Mouse (Mus musculus) midbrain, embryonic 10.5 days (tissue): ENCODE data around the gene Maml3. TPM values are rescaled to one million over a fixed set of nuclear protein-coding genes. Genes with fewer than 3 reads are reported as not detected.

Source experiments
- DNase-seq: peaks from one replicate; pipeline ENCODE4 v3.0.0-alpha.2; 2017; ENCODE audit warnings: low spot score
- H3K27ac ChIP-seq: fragments of 300-500 bp; sonication (generic); replicated peaks from 2 replicates; pipeline ENCODE4 v1.5.1; 2016; ENCODE audit warnings: mild to moderate bottlenecking
- H3K27me3 ChIP-seq: fragments of 300-500 bp; sonication (generic); 2 replicates; pipeline ENCODE4 v1.6.1; 2016; ENCODE audit warnings: low read depth, mild to moderate bottlenecking; ENCODE audit not compliant: poor library complexity, severe bottlenecking
- H3K36me3 ChIP-seq: fragments of 300-500 bp; sonication (generic); 2 replicates; pipeline ENCODE4 v1.6.1; 2016; ENCODE audit warnings: mild to moderate bottlenecking, moderate library complexity
- H3K4me1 ChIP-seq: fragments of 300-500 bp; sonication (generic); 2 replicates; pipeline ENCODE4 v1.6.1; 2016
- H3K4me3 ChIP-seq: fragments of 300-500 bp; sonication (generic); 2 replicates; pipeline ENCODE4 v1.5.1; 2016; ENCODE audit warnings: mild to moderate bottlenecking, moderate library complexity
- H3K9me3 ChIP-seq: fragments of 300-500 bp; sonication (generic); replicated peaks from 2 replicates; pipeline ENCODE4 v1.6.1; 2016; ENCODE audit warnings: mild to moderate bottlenecking
- WGBS: fragments of 180-500 bp; shearing (Covaris S2); methylation state at CpG from one replicate; pipeline ENCODE4 v1.1.7; 2016; 5-methylcytosine and 5-hydroxymethylcytosine counted together
- polyA plus RNA-seq: library from polyadenylated mRNA; unstranded; fragments of >200 nt; fragmentation: Nextera tagmentation; extraction: Ambion mirVana; gene quantifications from 2 replicates; pipeline ENCODE4 v1.2.1, GENCODE M21; 2016

Gene Maml3
- polyA plus RNA-seq, 1 experiment from 2014 or later, result 5.4 TPM

DNA sequence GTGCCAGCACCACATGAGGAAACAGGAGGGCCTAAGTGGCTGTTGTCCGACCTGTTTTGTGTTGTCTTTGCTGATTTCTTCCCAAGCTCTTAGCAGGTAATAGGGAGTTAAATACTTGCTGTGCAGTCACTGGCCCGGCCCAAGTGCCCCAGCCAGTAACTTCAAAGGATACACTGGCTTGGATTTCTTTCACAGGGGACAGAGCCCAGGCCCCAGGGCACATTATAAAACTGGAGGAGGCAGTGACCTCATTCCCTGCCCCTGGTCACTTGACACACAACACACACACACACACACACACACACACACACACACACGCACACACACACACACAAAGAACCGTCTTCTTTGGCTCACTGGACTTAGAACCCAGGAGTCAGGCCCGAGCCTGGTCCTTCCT is 67.6 kb downstream of the Maml3 start:
- WGBS, result 61% methylated on average over 5 of the region's 5 CpGs
- H3K36me3 ChIP-seq, result no peaks in the 10 kb centered on the region
- H3K27ac ChIP-seq, result no peak overlapping the region; the same call in 1 of the 2 replicates
- H3K4me3 ChIP-seq, result no peak overlapping the region
- DNase-seq, result no peak
- H3K27me3 ChIP-seq, result no peaks in the 10 kb centered on the region
- H3K9me3 ChIP-seq, result no peaks in the 10 kb centered on the region
- H3K4me1 ChIP-seq, result peaks cover 62% of the 10 kb centered on the region

DNA sequence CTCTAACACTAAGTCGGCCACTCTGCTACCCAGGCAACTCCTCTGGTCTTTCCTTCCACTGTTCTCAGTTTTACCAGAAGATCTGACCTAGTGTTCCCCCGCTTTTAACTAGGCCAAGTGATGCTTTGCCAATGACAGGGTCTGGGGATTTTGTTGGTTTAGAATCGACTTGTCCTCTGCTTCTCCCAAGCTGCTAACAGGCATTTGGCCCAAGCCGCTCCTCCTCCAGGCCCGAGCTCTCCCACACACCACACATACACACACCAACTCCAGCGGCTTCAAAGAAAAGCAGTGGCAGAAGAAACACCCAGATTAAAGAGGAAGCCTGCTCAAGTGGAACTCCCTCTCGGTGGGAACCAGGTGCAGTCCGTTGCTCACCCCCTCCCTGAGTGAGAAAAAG is 69.5 kb downstream of the Maml3 start:
- WGBS, result 25% methylated on average over 8 of the region's 8 CpGs
- H3K4me3 ChIP-seq, result no peak overlapping the region
- H3K36me3 ChIP-seq, result no peaks in the 10 kb centered on the region
- H3K27me3 ChIP-seq, result no peaks in the 10 kb centered on the region
- H3K4me1 ChIP-seq, result peaks cover 56% of the 10 kb centered on the region
- H3K9me3 ChIP-seq, result no peaks in the 10 kb centered on the region
- H3K27ac ChIP-seq, result peak overlapping the region; percentile 76; the same call in 1 of the 2 replicates
- DNase-seq, result no peak

DNA sequence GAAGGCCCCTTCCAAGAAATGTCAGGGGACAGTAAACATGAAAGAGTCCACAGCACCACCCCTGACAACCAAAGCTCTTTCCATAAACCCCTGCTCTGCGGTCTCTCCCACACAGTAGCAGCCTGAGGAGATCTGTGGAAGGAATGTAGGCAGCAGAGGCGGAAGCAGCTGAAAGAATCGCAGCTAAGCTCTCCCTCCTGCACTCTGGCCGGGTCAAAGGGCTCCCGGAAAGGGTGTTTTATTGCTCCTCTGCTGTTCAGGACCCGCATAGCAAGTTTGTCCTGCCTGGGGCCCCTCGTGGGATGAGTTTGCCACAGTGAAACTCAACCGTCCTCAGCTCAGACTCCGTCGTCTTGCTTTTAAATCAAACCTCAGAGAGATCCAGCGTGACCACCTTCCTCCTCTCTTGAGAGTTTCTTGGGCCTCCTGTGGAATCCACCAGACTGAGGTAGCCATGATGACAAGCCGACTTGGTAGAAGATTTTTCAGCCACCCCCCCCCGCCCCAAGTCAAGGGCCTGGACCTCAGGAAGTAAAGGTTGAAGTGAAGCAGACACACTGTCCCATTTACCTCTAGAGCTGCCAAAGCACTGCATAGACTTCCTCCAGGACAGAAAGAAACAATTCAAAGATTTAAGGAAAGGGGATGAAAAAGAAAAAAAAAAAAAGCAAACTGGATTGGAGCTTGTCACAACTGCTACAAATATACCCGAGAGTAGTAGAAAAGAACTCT is 70.9 kb downstream of the Maml3 start:
- DNase-seq, result peak; percentile 41
- Histone ChIP-seq H3K4me1 (peaks cover 70% of the 10 kb centered on the region), H3K4me3 (no peak overlapping the region), H3K27me3 (no peaks in the 10 kb centered on the region), H3K36me3 (no peaks in the 10 kb centered on the region), H3K9me3 (no peaks in the 10 kb centered on the region), H3K27ac (peak overlapping the region; percentile 76)
- WGBS, result 22% methylated on average over 14 of the region's 14 CpGs

DNA sequence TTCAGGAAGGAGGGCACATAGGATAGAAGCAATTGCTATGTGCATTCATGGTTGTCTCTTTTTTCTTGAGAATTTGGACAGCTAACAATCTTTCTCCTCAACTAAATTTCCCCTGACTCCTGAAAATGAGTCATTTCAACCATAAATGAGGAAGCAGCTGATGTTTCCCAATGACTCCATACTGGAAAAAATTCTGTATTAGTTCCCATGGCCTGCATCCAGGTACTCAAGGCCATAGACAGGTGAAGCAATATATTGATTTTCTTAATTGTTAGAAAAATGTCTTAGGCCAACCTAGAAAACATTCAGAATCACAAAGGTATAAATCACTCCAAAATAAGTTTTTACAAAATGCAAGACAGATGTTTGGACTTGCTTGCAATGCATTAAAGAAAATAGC is 73.5 kb downstream of the Maml3 start:
- Histone ChIP-seq H3K27me3 (no peaks in the 10 kb centered on the region), H3K9me3 (no peaks in the 10 kb centered on the region), H3K4me3 (no peak overlapping the region), H3K27ac (no peak overlapping the region), H3K4me1 (peaks cover 62% of the 10 kb centered on the region), H3K36me3 (no peaks in the 10 kb centered on the region)
- no peak for DNase-seq

DNA sequence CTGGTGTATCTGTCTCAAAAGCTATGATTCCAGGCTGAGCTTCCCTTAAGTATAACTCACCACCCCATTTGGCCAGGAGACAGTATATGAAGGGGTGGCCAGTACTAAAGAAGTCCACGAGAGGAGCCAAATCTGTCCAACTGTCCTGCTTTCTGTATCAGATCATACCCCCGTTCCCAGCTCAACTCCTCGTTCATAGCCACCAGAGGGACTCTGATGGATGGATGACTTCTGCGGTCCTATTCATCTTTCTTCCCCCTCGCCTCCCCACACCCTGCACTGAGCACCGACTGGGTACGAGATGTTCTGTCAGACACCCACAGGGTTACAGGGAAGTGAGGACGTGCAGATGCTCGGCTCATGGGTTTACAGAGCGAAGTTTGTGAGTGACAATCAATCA is 74.8 kb downstream of the Maml3 start:
- no peak for DNase-seq
- Histone ChIP-seq H3K36me3 (no peaks in the 10 kb centered on the region), H3K27me3 (no peaks in the 10 kb centered on the region), H3K27ac (0 out of 2 replicates have a peak overlapping the region, but pooled peaks have one; percentile 43), H3K4me3 (no peak overlapping the region), H3K9me3 (no peaks in the 10 kb centered on the region), H3K4me1 (peaks cover 62% of the 10 kb centered on the region)
- 84% methylated on average over 10 of the region's 10 CpGs for WGBS

DNA sequence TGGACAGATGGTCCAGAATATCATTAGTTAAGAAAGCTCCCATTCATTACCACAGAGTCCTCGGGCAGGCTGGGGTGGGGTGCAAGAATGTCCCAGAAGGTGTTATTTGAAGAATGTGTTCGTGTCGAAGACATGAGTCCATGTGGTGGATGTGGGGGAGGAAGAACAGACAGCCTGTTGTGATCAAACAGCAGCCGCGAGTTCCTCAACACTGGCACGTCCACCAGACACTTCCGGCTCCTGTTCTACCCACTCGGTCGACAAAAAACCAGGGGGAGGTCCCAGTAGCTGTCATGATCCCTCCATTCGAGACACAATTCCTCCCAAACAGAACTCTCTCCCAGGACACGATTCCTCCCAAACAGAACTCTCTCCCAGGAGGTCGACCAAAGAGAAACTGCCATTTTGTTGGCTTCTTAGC is 75.2 kb downstream of the Maml3 start:
- Histone ChIP-seq H3K27ac (peak overlapping the region; percentile 43; the same call in 1 of the 2 replicates), H3K4me3 (no peak overlapping the region), H3K27me3 (no peaks in the 10 kb centered on the region), H3K9me3 (no peaks in the 10 kb centered on the region), H3K4me1 (peaks cover 62% of the 10 kb centered on the region), H3K36me3 (no peaks in the 10 kb centered on the region)
- no peak for DNase-seq
- 75% methylated on average over 12 of the region's 12 CpGs for WGBS

DNA sequence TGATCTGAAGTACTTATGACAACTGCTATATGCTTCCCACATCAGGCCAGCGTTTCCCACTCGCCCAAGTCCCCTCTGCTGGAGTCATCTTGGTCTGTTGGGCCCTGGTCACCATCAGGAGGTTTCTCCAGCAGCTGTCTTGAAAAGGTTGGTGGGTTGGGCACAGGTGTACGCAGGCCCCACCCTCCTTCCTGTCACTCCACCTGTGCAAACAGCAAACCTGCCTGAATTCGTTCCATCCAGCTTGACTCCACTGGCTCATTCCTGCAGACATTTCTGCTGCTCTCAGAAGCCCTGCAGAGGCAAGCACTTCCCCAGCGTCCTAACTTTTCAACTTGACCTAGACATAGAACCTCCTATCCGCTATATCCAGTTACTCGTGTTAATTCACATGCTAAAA is 76.9 kb downstream of the Maml3 start:
- 69% methylated on average over 7 of the region's 7 CpGs for WGBS
- Histone ChIP-seq H3K27me3 (no peaks in the 10 kb centered on the region), H3K4me3 (no peak overlapping the region), H3K27ac (0 out of 2 replicates have a peak overlapping the region, but pooled peaks have one; percentile 24), H3K9me3 (no peaks in the 10 kb centered on the region), H3K36me3 (no peaks in the 10 kb centered on the region), H3K4me1 (peaks cover 55% of the 10 kb centered on the region)
- no peak for DNase-seq

DNA sequence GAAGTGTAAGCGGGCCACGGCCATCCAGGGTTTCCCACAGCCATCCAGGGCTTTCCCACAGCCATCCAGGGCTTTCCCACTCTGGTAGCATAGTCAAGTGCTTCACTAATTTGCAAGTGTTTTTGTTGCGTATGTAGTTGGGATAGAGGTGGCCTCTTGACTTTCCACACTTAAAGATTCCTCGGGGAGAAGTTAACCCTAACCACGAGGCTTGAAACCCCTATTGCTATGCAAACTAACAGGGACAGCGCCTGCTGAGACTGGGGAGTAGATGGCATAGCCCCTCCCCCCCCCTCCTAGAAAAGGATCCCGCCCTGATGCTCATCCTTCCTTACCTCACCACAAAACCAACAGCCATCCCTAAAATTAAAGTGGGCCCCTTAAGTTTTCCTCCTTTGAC is 82.4 kb downstream of the Maml3 start:
- WGBS, result 27% methylated on average over 7 of the region's 7 CpGs
- Histone ChIP-seq H3K4me3 (no peak overlapping the region), H3K27ac (peak overlapping the region; percentile 14), H3K9me3 (no peaks in the 10 kb centered on the region), H3K27me3 (no peaks in the 10 kb centered on the region), H3K36me3 (no peaks in the 10 kb centered on the region), H3K4me1 (peaks cover 55% of the 10 kb centered on the region)
- DNase-seq, result no peak

DNA sequence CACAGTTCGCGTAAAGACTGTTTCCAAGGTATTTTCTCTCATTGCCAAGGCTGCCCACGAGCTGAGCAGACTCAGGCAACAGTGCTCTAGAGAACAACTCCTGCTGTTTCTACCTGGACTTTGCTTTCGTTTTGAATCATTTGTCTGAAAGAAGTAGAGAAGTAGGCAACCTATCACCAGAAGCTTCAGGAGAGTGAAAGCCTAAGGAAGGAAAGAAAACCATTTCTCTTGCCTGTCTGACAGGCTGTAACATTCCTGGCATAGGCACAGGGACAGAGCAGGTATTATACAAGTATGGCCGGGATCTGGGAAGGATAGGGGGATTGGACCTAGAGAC is 86.8 kb downstream of the Maml3 start:
- Histone ChIP-seq H3K27me3 (no peaks in the 10 kb centered on the region), H3K36me3 (no peaks in the 10 kb centered on the region), H3K9me3 (no peaks in the 10 kb centered on the region), H3K4me1 (peaks cover 30% of the 10 kb centered on the region), H3K27ac (no peak overlapping the region; the same call in 1 of the 2 replicates), H3K4me3 (no peak overlapping the region)
- 88% methylated on average over 5 of the region's 5 CpGs for WGBS
- no peak for DNase-seq

DNA sequence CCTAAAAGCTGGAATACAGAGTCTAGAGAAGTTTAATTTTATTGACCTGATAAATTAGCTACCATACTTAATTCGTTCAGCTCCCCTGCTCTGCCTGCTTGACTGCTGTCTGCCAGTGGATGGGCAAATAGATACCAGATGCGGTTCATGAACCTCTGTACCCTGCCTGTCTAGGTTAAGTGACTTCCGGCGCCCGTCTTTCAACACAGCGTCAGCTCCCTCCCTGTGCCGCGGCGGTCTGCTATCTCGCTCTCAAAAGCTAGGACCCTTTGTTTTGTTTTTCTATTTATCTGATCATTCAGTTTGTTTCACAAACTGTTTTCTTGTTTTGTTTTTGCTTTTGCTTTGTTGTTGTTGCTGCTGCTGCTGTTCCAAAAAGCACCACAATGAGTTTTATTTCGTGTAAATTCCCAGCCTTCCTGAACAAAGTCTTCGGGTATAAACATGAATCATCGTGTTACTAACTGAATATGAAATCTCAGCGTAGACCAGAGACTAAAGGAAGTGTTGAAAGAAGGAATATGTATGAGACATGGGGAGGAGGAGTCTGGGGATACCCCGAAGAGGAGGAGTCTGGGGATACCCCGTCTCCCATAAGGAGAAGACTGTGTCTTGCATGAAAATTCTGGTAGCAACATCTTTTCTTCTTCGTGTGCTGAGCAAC is 87.3 kb downstream of the Maml3 start:
- Histone ChIP-seq H3K4me1 (peaks cover 25% of the 10 kb centered on the region), H3K4me3 (no peak overlapping the region), H3K9me3 (no peaks in the 10 kb centered on the region), H3K27ac (no peak overlapping the region; the same call in 1 of the 2 replicates), H3K36me3 (no peaks in the 10 kb centered on the region), H3K27me3 (no peaks in the 10 kb centered on the region)
- DNase-seq, result no peak
- WGBS, result 70% methylated on average over 17 of the region's 17 CpGs

DNA sequence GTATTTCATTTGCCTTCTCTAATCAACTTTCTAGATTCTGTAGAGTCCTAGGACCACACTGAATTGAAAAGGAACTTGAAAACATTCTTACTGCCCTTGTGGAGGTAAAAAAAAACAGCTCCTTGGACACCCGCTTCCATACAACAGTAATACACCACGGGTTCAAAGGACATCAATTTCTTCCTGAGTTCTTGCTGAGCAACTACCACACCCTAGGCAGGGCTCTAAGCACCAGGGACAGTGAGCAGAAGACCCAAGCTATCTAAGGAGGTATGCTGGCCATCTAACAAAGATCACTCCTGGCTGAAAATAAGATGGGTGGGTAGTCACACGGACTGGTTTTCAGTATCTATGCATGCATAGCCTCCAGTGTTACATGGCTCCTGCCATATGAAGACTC is 88.7 kb downstream of the Maml3 start:
- Histone ChIP-seq H3K4me3 (no peak overlapping the region), H3K27me3 (no peaks in the 10 kb centered on the region), H3K9me3 (no peaks in the 10 kb centered on the region), H3K4me1 (peaks cover 21% of the 10 kb centered on the region), H3K36me3 (no peaks in the 10 kb centered on the region), H3K27ac (no peak overlapping the region)
- 93% methylated on average over 3 of the region's 3 CpGs for WGBS
- DNase-seq, result no peak

DNA sequence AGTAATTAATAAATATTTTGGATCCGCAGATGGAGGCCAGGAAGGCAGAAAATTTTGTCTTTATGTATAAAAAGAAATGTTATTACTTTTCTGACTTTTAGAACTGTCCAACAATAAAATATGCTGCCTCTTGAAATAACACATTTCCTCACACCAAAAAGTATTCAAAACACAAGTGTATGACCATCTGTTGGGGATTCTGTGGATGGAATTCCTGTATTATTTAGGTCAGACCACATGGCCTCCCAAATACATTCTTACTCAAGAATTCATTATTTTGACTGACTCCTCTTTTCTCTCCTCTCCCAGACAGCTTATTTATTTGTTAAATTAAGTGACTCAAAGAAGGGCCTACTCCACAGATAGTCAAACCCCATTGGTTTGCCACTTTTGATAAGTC is 89.3 kb downstream of the Maml3 start:
- Histone ChIP-seq H3K36me3 (no peaks in the 10 kb centered on the region), H3K27me3 (no peaks in the 10 kb centered on the region), H3K4me3 (no peak overlapping the region), H3K4me1 (peaks cover 28% of the 10 kb centered on the region), H3K9me3 (no peaks in the 10 kb centered on the region), H3K27ac (no peak overlapping the region)
- WGBS, result 96% methylated on average over 1 of the region's 1 CpGs
- DNase-seq, result no peak

DNA sequence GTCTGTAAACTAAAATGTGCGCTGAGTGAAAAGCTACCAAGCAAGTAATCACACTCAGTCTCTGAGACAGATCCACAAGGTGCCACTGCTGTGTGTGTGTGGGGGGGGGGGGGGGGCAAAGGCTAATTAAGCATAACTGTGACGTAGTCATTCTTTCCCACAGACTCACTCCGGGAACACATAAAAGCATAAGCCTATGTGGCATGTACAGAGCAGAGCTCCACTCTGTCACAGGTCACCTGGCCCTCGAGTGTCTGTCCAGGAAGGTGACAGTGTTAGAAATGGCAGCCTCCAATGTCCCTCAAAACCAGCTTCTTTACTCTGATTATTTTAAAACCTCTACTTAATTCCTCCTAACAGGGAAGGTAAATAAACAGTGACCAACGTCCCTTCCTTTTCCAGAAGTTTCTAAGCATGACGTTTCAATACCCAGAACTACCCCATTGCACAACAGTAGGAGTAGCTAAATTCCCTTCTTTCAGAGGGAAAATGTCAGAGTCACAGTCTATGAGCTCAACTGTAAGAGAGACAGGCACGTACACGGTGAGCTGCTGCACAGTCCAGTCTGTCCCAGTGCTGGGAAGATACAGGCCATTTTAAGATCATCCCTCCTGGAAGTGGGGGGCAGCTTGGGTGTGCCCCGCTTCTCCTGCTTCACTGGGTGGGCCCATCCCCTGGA is 93.7 kb downstream of the Maml3 start:
- Histone ChIP-seq H3K9me3 (no peaks in the 10 kb centered on the region), H3K27me3 (no peaks in the 10 kb centered on the region), H3K27ac (peak overlapping the region; percentile 75; the same call in 1 of the 2 replicates), H3K4me3 (no peak overlapping the region), H3K36me3 (no peaks in the 10 kb centered on the region), H3K4me1 (peaks cover 48% of the 10 kb centered on the region)
- no peak for DNase-seq
- WGBS, result 76% methylated on average over 9 of the region's 9 CpGs
